Mouse (Mus musculus) neural tube, embryonic 12.5 days (tissue): Measurements from ENCODE around the gene Tnn. TPM values are rescaled to one million over a fixed set of nuclear protein-coding genes. Genes with fewer than 3 reads are reported as not detected.

Experiments
- ATAC-seq: fragments of 200-750 bp; cut with Nextera tagmentation; 2 replicates; pipeline ENCODE4 v1.8.0; 2017; ENCODE audit warnings: low read depth, mild to moderate bottlenecking, moderate TSS enrichment, moderate library complexity; ENCODE audit not compliant: low FRiP score
- H3K27ac ChIP-seq: fragments of 300-500 bp; sonication (generic); 2 replicates; pipeline ENCODE4 v1.5.1; 2016
- H3K27me3 ChIP-seq: fragments of 300-500 bp; sonication (generic); replicated peaks from 2 replicates; pipeline ENCODE4 v1.6.1; 2016; ENCODE audit warnings: mild to moderate bottlenecking
- H3K36me3 ChIP-seq: fragments of 300-500 bp; sonication (generic); 2 replicates; pipeline ENCODE4 v1.6.1; 2016; ENCODE audit warnings: mild to moderate bottlenecking
- H3K4me1 ChIP-seq: fragments of 300-500 bp; sonication (generic); 2 replicates; pipeline ENCODE4 v1.6.1; 2016
- H3K4me2 ChIP-seq: fragments of 300-500 bp; sonication (generic); replicated peaks from 2 replicates; pipeline ENCODE4 v1.6.1; 2016; ENCODE audit warnings: mild to moderate bottlenecking
- H3K4me3 ChIP-seq: fragments of 300-500 bp; sonication (generic); 2 replicates; pipeline ENCODE4 v1.5.1; 2016
- H3K9ac ChIP-seq: fragments of 300-500 bp; sonication (generic); 2 replicates; pipeline ENCODE4 v1.6.1; 2016; ENCODE audit warnings: mild to moderate bottlenecking
- H3K9me3 ChIP-seq: fragments of 300-500 bp; sonication (generic); 2 replicates; pipeline ENCODE4 v1.6.1; 2016; ENCODE audit warnings: mild to moderate bottlenecking
- WGBS: fragments of 180-500 bp; shearing (Covaris S2); methylation state at CpG from one replicate; pipeline ENCODE4 v1.1.7; 2016; 5-methylcytosine and 5-hydroxymethylcytosine counted together
- polyA plus RNA-seq: library from polyadenylated mRNA; unstranded; fragments of >200 nt; fragmentation: Nextera tagmentation; extraction: Ambion mirVana; gene quantifications from 2 replicates; pipeline ENCODE4 v1.2.1, GENCODE M21; 2016

Gene Tnn
- polyA plus RNA-seq, 1 experiment from 2014 or later: 0.15 TPM

- no peaks in the 10 kb centered on the region for H3K9me3 ChIP-seq
- no peak for ATAC-seq
- no peak overlapping the region for H3K27ac ChIP-seq
- H3K36me3 ChIP-seq: no peaks in the 10 kb centered on the region
- H3K4me3 ChIP-seq: no peak overlapping the region
- no peaks in the 10 kb centered on the region for H3K4me1 ChIP-seq
- H3K4me2 ChIP-seq: no peak overlapping the region
- WGBS: 84% methylated on average over 5 of the region's 5 CpGs
- no peak overlapping the region for H3K9ac ChIP-seq
- no peaks in the 10 kb centered on the region for H3K27me3 ChIP-seq
Measured at GRCm38 (mm10) chr1:160049131-160049880, 104.1 kb downstream of the Tnn start.

DNA sequence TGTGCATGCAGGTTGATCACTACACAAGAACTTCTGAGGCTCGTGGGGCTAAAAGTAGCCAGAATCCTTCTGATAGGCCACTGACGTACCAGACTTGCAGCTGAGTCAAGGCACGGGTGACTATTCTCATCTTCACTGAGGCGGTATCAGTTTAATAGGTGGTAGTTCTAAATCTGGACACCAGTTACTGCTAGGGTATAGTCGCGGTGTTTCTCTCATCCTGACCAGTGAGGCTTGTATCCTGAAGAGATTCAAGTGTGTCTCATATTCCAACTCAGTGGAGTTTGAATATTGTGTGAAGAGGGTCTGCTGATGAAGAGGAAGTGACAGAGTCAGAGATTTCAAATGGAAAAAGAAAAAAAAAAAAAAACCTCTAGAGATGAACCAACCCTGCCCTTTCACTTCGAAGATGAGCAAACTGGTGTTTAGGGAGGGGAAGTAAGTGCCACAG, 105.9 kb downstream of the Tnn start:
- Histone ChIP-seq H3K27ac (no peak overlapping the region), H3K4me2 (no peak overlapping the region), H3K27me3 (no peaks in the 10 kb centered on the region), H3K4me3 (no peak overlapping the region), H3K4me1 (peaks cover 6% of the 10 kb centered on the region; the same call in 1 of the 2 replicates), H3K9me3 (no peaks in the 10 kb centered on the region), H3K9ac (no peak overlapping the region), H3K36me3 (no peaks in the 10 kb centered on the region)
- WGBS: 91% methylated on average over 7 of the region's 7 CpGs
- ATAC-seq: no peak

DNA sequence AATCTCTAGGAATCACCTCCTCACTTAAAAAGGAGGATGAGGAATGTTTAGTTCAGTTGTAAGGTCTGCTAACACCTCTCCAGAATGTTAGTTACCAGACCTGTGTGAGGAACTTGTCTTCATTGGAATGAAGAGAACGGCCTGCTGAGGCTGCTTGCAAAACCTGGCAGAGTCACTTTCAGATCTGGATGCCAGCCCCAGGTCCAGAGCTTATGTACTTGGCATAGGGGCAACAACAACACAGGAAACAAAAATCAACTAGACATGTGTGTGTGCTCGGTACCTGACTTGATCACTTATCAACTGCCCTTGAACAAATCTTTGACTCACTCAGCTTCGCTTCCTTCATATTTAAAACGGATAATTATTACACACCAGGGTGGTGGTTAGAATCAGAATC, 106.6 kb downstream of the Tnn start:
- no peak overlapping the region for H3K9ac ChIP-seq
- no peak overlapping the region for H3K4me2 ChIP-seq
- H3K27ac ChIP-seq: no peak overlapping the region
- H3K9me3 ChIP-seq: no peaks in the 10 kb centered on the region
- 92% methylated on average over 4 of the region's 4 CpGs for WGBS
- no peak for ATAC-seq
- H3K27me3 ChIP-seq: no peaks in the 10 kb centered on the region
- peaks cover 6% of the 10 kb centered on the region; the same call in 1 of the 2 replicates for H3K4me1 ChIP-seq
- no peaks in the 10 kb centered on the region for H3K36me3 ChIP-seq
- H3K4me3 ChIP-seq: no peak overlapping the region

GRCm38 (mm10) chr1:160045971-160046370, 107.4 kb downstream of the Tnn start:
- WGBS: 90% methylated on average over 5 of the region's 5 CpGs

GRCm38 (mm10) chr1:160045056-160045715, 108.2 kb downstream of the Tnn start:
- H3K27ac ChIP-seq: no peak overlapping the region
- H3K9me3 ChIP-seq: no peaks in the 10 kb centered on the region
- no peaks in the 10 kb centered on the region for H3K36me3 ChIP-seq
- H3K4me2 ChIP-seq: peak overlapping the region; percentile 71; the same call in 1 of the 2 replicates
- peaks cover 6% of the 10 kb centered on the region; the same call in 1 of the 2 replicates for H3K4me1 ChIP-seq
- H3K4me3 ChIP-seq: no peak overlapping the region
- no peak for ATAC-seq
- H3K27me3 ChIP-seq: no peaks in the 10 kb centered on the region
- H3K9ac ChIP-seq: no peak overlapping the region
- WGBS: 76% methylated on average over 3 of the region's 3 CpGs

More at GRCm38 (mm10) chr1:160045971-160046370, 107.4 kb downstream of the Tnn start:
- Histone ChIP-seq H3K4me3 (no peak overlapping the region), H3K27me3 (no peaks in the 10 kb centered on the region), H3K4me1 (peaks cover 6% of the 10 kb centered on the region; the same call in 1 of the 2 replicates), H3K4me2 (no peak overlapping the region), H3K27ac (no peak overlapping the region), H3K9ac (no peak overlapping the region), H3K36me3 (no peaks in the 10 kb centered on the region), H3K9me3 (no peaks in the 10 kb centered on the region)
- no peak for ATAC-seq

GRCm38 (mm10) chr1:160044237-160045021, 109.0 kb downstream of the Tnn start, which contains the start of gene 4930523C07Rik:
Gene 4930523C07Rik, plus strand, starts transcription at chr1:160044382.
- Histone ChIP-seq H3K4me3 (peak within 1 kb of the TSS; percentile 34), H3K9me3 (no peaks in the 10 kb centered on the region), H3K27ac (no peak within 1 kb of the TSS), H3K27me3 (no peaks in the 10 kb centered on the region), H3K4me2 (peak within 1 kb of the TSS; percentile 71), H3K36me3 (no peaks in the 10 kb centered on the region), H3K4me1 (peaks cover 6% of the 10 kb centered on the region; the same call in 1 of the 2 replicates), H3K9ac (peak within 1 kb of the TSS; percentile 47)
- WGBS: 3% methylated on average over 33 of the region's 33 CpGs
- ATAC-seq: peak; percentile 58; the same call in 1 of the 2 replicates

- Histone ChIP-seq H3K4me3 (no peak overlapping the region), H3K36me3 (no peaks in the 10 kb centered on the region), H3K4me2 (peak overlapping the region; percentile 71; the same call in 1 of the 2 replicates), H3K27ac (no peak overlapping the region), H3K4me1 (peaks cover 6% of the 10 kb centered on the region; the same call in 1 of the 2 replicates), H3K9ac (no peak overlapping the region), H3K9me3 (no peaks in the 10 kb centered on the region), H3K27me3 (no peaks in the 10 kb centered on the region)
- 93% methylated on average over 13 of the region's 13 CpGs for WGBS
- 0 out of 2 replicates have a peak, but pooled peaks have one; percentile 7 for ATAC-seq
Measured at GRCm38 (mm10) chr1:160043271-160043975, 110.0 kb downstream of the Tnn start.

GRCm38 (mm10) chr1:160042351-160042750, 111.0 kb downstream of the Tnn start:
- H3K27me3 ChIP-seq: no peaks in the 10 kb centered on the region
- H3K36me3 ChIP-seq: no peaks in the 10 kb centered on the region
- H3K4me1 ChIP-seq: peaks cover 6% of the 10 kb centered on the region; the same call in 1 of the 2 replicates
- no peak overlapping the region for H3K4me2 ChIP-seq
- no peak overlapping the region for H3K9ac ChIP-seq
- ATAC-seq: no peak
- 73% methylated on average over 7 of the region's 7 CpGs for WGBS
- no peak overlapping the region for H3K4me3 ChIP-seq
- H3K9me3 ChIP-seq: no peaks in the 10 kb centered on the region
- H3K27ac ChIP-seq: no peak overlapping the region

- Histone ChIP-seq H3K4me1 (peaks cover 6% of the 10 kb centered on the region; the same call in 1 of the 2 replicates), H3K27me3 (no peaks in the 10 kb centered on the region), H3K27ac (no peak overlapping the region), H3K9me3 (no peaks in the 10 kb centered on the region), H3K4me3 (no peak overlapping the region), H3K4me2 (no peak overlapping the region), H3K36me3 (no peaks in the 10 kb centered on the region), H3K9ac (no peak overlapping the region)
- ATAC-seq: no peak
- WGBS: 96% methylated on average over 7 of the region's 7 CpGs
Measured at GRCm38 (mm10) chr1:160041264-160041775, 112.1 kb downstream of the Tnn start.

- Histone ChIP-seq H3K4me1 (peaks cover 6% of the 10 kb centered on the region; the same call in 1 of the 2 replicates), H3K4me3 (no peak overlapping the region), H3K9me3 (no peaks in the 10 kb centered on the region), H3K36me3 (no peaks in the 10 kb centered on the region), H3K4me2 (no peak overlapping the region), H3K9ac (no peak overlapping the region), H3K27ac (no peak overlapping the region), H3K27me3 (no peaks in the 10 kb centered on the region)
- ATAC-seq: no peak
- 72% methylated on average over 7 of the region's 7 CpGs for WGBS
Measured at GRCm38 (mm10) chr1:160039951-160040645, 113.3 kb downstream of the Tnn start.
